Mouse (Mus musculus): Measurements from ENCODE around the gene Evi2.

DNA sequence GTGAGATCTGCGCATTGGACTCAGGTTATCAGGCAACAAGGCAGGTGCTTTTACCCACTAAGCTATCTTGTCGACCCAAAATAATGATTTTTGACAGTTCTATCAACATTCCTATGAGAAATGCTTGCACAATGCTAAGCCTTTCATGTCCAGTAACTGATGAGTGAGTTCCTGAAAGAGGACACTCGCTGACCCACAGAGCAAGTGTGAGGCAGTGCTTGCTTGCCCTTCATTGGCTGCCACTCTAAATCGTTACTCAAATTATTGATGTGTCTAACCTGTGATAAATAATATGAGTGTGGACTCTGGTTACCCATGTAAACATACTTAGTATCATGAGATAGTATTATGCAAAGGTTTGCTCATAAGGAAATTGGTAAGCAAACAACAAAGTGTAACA is 30.1 kb upstream of the Evi2 start:
- TF ChIP-seq JUND (IDR thresholded peaks at IDR 0.05; ENCODE audit: low read depth, low read length) = no peak
- TF ChIP-seq TCF12 (IDR thresholded peaks at IDR 0.05; ENCODE audit: low read depth, low read length) = no peak
- no peak for TF ChIP-seq CHD2 (IDR thresholded peaks at IDR 0.05; ENCODE audit: low read length)
- TF ChIP-seq KAT2A (conservative IDR thresholded peaks at IDR 0.05; ENCODE audit: low read depth, low read length) = no peak
- no peak for TF ChIP-seq EP300 (IDR thresholded peaks at IDR 0.05; ENCODE audit: low read depth in 1 of 2, low read length in 2 of 2)
- TF ChIP-seq MEF2A (IDR thresholded peaks at IDR 0.05; ENCODE audit: extremely low read depth, insufficient replicate concordance, low read depth, low read length, poor library complexity, severe bottlenecking) = no peak
- no peak for TF ChIP-seq CTCF (IDR thresholded peaks at IDR 0.05 in 2 of 3, conservative IDR thresholded peaks at IDR 0.05 in 1 of 3; ENCODE audit: control insufficient read depth in 1 of 3, insufficient read depth in 1 of 3, low read depth in 2 of 3, low read length in 3 of 3, poor library complexity in 1 of 3, severe bottlenecking in 1 of 3)
- no peak for TF ChIP-seq ZNF384 (IDR thresholded peaks at IDR 0.05; ENCODE audit: low read depth, low read length)
- no peak for TF ChIP-seq USF1 (IDR thresholded peaks at IDR 0.05; ENCODE audit: low read depth, low read length)
- no peak for TF ChIP-seq ZKSCAN1 (IDR thresholded peaks at IDR 0.05; ENCODE audit: low read depth, low read length)
- no peak for TF ChIP-seq POLR2A (IDR thresholded peaks at IDR 0.05; ENCODE audit: control insufficient read depth in 1 of 2, insufficient read depth in 1 of 2, low read depth in 1 of 2, low read length in 2 of 2, poor library complexity in 1 of 2)
- no peak for TF ChIP-seq MYC (IDR thresholded peaks at IDR 0.05; ENCODE audit: low read depth, low read length)
- TF ChIP-seq GATA1 (IDR thresholded peaks at IDR 0.05; ENCODE audit: low read depth, low read length) = no peak
